Mouse (Mus musculus) forebrain, embryonic 11.5 days (tissue): Measurements from ENCODE around the gene Baiap2. TPM values are rescaled to one million over a fixed set of nuclear protein-coding genes. Genes with fewer than 3 reads are reported as not detected.

Source experiments
- ATAC-seq: fragments of 200-750 bp; cut with Nextera tagmentation; replicated peaks from 2 replicates; pipeline ENCODE4 v1.8.0; 2017; ENCODE audit warnings: moderate TSS enrichment; ENCODE audit not compliant: low FRiP score
- DNase-seq: peaks from one replicate; pipeline ENCODE4 v3.0.0-alpha.2; 2017; ENCODE audit warnings: low spot score
- H3K27ac ChIP-seq: fragments of 300-500 bp; sonication (generic); 2 replicates; pipeline ENCODE4 v1.5.1; 2014; ENCODE audit warnings: low read depth, low read length
- H3K27me3 ChIP-seq: fragments of 300-500 bp; sonication (generic); 2 replicates; pipeline ENCODE4 v1.6.1; 2014; ENCODE audit warnings: mild to moderate bottlenecking, low read length, mixed read lengths; ENCODE audit not compliant: control insufficient read depth, insufficient read depth
- H3K36me3 ChIP-seq: fragments of 300-500 bp; sonication (generic); 2 replicates; pipeline ENCODE4 v1.6.1; 2014; ENCODE audit warnings: mild to moderate bottlenecking, low read length, moderate library complexity, mixed read lengths; ENCODE audit not compliant: control insufficient read depth, insufficient read depth
- H3K4me1 ChIP-seq: fragments of 300-500 bp; sonication (generic); replicated peaks from 2 replicates; pipeline ENCODE4 v1.6.1; 2014; ENCODE audit warnings: low read length, mixed read lengths; ENCODE audit not compliant: control insufficient read depth, insufficient read depth
- H3K4me2 ChIP-seq: fragments of 300-500 bp; sonication (generic); 2 replicates; pipeline ENCODE4 v1.6.1; 2014; ENCODE audit warnings: low read depth, mild to moderate bottlenecking, low read length, moderate library complexity, mixed read lengths; ENCODE audit not compliant: severe bottlenecking
- H3K4me3 ChIP-seq: fragments of 300-500 bp; sonication (generic); 2 replicates; pipeline ENCODE4 v1.5.1; 2014; ENCODE audit warnings: low read depth, low read length
- H3K9ac ChIP-seq: fragments of 300-500 bp; sonication (generic); 2 replicates; pipeline ENCODE4 v1.6.1; 2014; ENCODE audit warnings: low read length
- H3K9me3 ChIP-seq: fragments of 300-500 bp; sonication (generic); 2 replicates; pipeline ENCODE4 v1.6.1; 2016; ENCODE audit warnings: low read length, mixed read lengths; ENCODE audit not compliant: control insufficient read depth
- WGBS: fragments of 180-500 bp; shearing (Covaris S2); extraction: QIAGEN DNeasy Blood & Tissue Kit; methylation state at CpG from one replicate; pipeline ENCODE4 v1.1.7; 2014; 5-methylcytosine and 5-hydroxymethylcytosine counted together
- polyA plus RNA-seq: library from polyadenylated mRNA; unstranded; fragments of >200 nt; fragmentation: Nextera tagmentation; extraction: Ambion mirVana; gene quantifications from 2 replicates; pipeline ENCODE4 v1.2.1, GENCODE M21; 2014

Gene Baiap2
- polyA plus RNA-seq, 1 experiment from 2014 or later = 10.4 TPM

GRCm38 (mm10) chr11:120002041-120002440, 59.5 kb downstream of the Baiap2 start:
- H3K4me1 ChIP-seq = no peaks in the 10 kb centered on the region
- no peaks in the 10 kb centered on the region for H3K27me3 ChIP-seq
- WGBS = 87% methylated on average over 5 of the region's 5 CpGs

GRCm38 (mm10) chr11:120002634-120003220, 60.2 kb downstream of the Baiap2 start:
- Histone ChIP-seq H3K4me2 (no peak overlapping the region), H3K27ac (no peak overlapping the region), H3K4me3 (no peak overlapping the region), H3K9me3 (no peaks in the 10 kb centered on the region), H3K4me1 (no peaks in the 10 kb centered on the region), H3K9ac (no peak overlapping the region), H3K36me3 (no peaks in the 10 kb centered on the region), H3K27me3 (no peaks in the 10 kb centered on the region)
- DNase-seq (no peak), ATAC-seq (no peak)
- 94% methylated on average over 7 of the region's 7 CpGs for WGBS

More at GRCm38 (mm10) chr11:120002041-120002440, 59.5 kb downstream of the Baiap2 start:
- no peak overlapping the region for H3K9ac ChIP-seq
- H3K27ac ChIP-seq = no peak overlapping the region
- H3K9me3 ChIP-seq = no peaks in the 10 kb centered on the region
- H3K36me3 ChIP-seq = no peaks in the 10 kb centered on the region
- H3K4me3 ChIP-seq = no peak overlapping the region
- H3K4me2 ChIP-seq = no peak overlapping the region
- no peak for DNase-seq
- no peak for ATAC-seq

GRCm38 (mm10) chr11:120005434-120006317, 63.1 kb downstream of the Baiap2 start:
- H3K9ac ChIP-seq = no peak overlapping the region
- ATAC-seq (no peak), DNase-seq (no peak)
- H3K27ac ChIP-seq = no peak overlapping the region
- 92% methylated on average over 18 of the region's 18 CpGs for WGBS
- no peak overlapping the region for H3K4me2 ChIP-seq
- no peak overlapping the region for H3K4me3 ChIP-seq
- H3K4me1 ChIP-seq = no peaks in the 10 kb centered on the region
- H3K27me3 ChIP-seq = no peaks in the 10 kb centered on the region
- H3K9me3 ChIP-seq = no peaks in the 10 kb centered on the region
- no peaks in the 10 kb centered on the region for H3K36me3 ChIP-seq

GRCm38 (mm10) chr11:120007496-120008080, 65.0 kb downstream of the Baiap2 start:
- no peak for DNase-seq
- Histone ChIP-seq H3K4me1 (peaks cover 5% of the 10 kb centered on the region; the same call in 1 of the 2 replicates), H3K4me3 (no peak overlapping the region), H3K9ac (no peak overlapping the region), H3K27me3 (no peaks in the 10 kb centered on the region), H3K36me3 (no peaks in the 10 kb centered on the region), H3K4me2 (no peak overlapping the region), H3K27ac (no peak overlapping the region), H3K9me3 (no peaks in the 10 kb centered on the region)
- no peak for ATAC-seq
- 77% methylated on average over 4 of the region's 4 CpGs for WGBS

GRCm38 (mm10) chr11:120008501-120008900, 65.9 kb downstream of the Baiap2 start:
- no peaks in the 10 kb centered on the region for H3K27me3 ChIP-seq
- no peaks in the 10 kb centered on the region for H3K9me3 ChIP-seq
- ATAC-seq (no peak), DNase-seq (no peak)
- no peak overlapping the region for H3K4me2 ChIP-seq
- H3K36me3 ChIP-seq = no peaks in the 10 kb centered on the region
- WGBS = 94% methylated on average over 1 of the region's 1 CpGs
- H3K27ac ChIP-seq = no peak overlapping the region
- peaks cover 5% of the 10 kb centered on the region; the same call in 1 of the 2 replicates for H3K4me1 ChIP-seq
- H3K9ac ChIP-seq = no peak overlapping the region
- no peak overlapping the region for H3K4me3 ChIP-seq

GRCm38 (mm10) chr11:120008956-120009355, 66.4 kb downstream of the Baiap2 start:
- ATAC-seq = no peak

GRCm38 (mm10) chr11:120009937-120010336, 67.4 kb downstream of the Baiap2 start:
- no peak overlapping the region for H3K4me3 ChIP-seq
- no peaks in the 10 kb centered on the region for H3K36me3 ChIP-seq
- no peak overlapping the region for H3K4me2 ChIP-seq
- no peaks in the 10 kb centered on the region for H3K27me3 ChIP-seq
- H3K4me1 ChIP-seq = peaks cover 5% of the 10 kb centered on the region; the same call in 1 of the 2 replicates
- DNase-seq (no peak), ATAC-seq (no peak)
- WGBS = 86% methylated on average over 20 of the region's 20 CpGs
- H3K27ac ChIP-seq = no peak overlapping the region
- no peaks in the 10 kb centered on the region for H3K9me3 ChIP-seq
- H3K9ac ChIP-seq = no peak overlapping the region

More at GRCm38 (mm10) chr11:120008956-120009355, 66.4 kb downstream of the Baiap2 start:
- WGBS = 92% methylated on average over 8 of the region's 8 CpGs
- H3K4me1 ChIP-seq = peaks cover 5% of the 10 kb centered on the region; the same call in 1 of the 2 replicates
- no peaks in the 10 kb centered on the region for H3K27me3 ChIP-seq
- no peak overlapping the region for H3K4me2 ChIP-seq
- no peak overlapping the region for H3K9ac ChIP-seq
- no peak overlapping the region for H3K27ac ChIP-seq
- no peak for DNase-seq
- H3K4me3 ChIP-seq = no peak overlapping the region
- H3K36me3 ChIP-seq = no peaks in the 10 kb centered on the region
- no peaks in the 10 kb centered on the region for H3K9me3 ChIP-seq

- no peaks in the 10 kb centered on the region for H3K27me3 ChIP-seq
- ATAC-seq (no peak), DNase-seq (no peak)
- peaks cover 5% of the 10 kb centered on the region; the same call in 1 of the 2 replicates for H3K4me1 ChIP-seq
- WGBS = 79% methylated on average over 11 of the region's 11 CpGs
- no peak overlapping the region for H3K9ac ChIP-seq
- no peak overlapping the region for H3K4me3 ChIP-seq
- H3K27ac ChIP-seq = no peak overlapping the region
- no peaks in the 10 kb centered on the region for H3K9me3 ChIP-seq
- H3K36me3 ChIP-seq = no peaks in the 10 kb centered on the region
- no peak overlapping the region for H3K4me2 ChIP-seq
Observed at GRCm38 (mm10) chr11:120011114-120011760, 68.7 kb downstream of the Baiap2 start.
